Mouse (Mus musculus) E14TG2a.4 (cell line): ENCODE measurements at regions not wholly inside any gene's neighbourhood (a gene's known extent, or its start where the extent isn't known, plus 50 kb on each side); places are given as distances from the start of the nearest gene placed in this dataset.

Source experiments
- CTCF ChIP-seq: conservative IDR thresholded peaks from 2 replicates; pipeline ENCODE4 v1.5.1; 2014; ENCODE audit warnings: low read length
- POU5F1 ChIP-seq: IDR thresholded peaks from 2 replicates; pipeline ENCODE4 v1.6.1; 2014; ENCODE audit warnings: low read length, borderline replicate concordance

DNA sequence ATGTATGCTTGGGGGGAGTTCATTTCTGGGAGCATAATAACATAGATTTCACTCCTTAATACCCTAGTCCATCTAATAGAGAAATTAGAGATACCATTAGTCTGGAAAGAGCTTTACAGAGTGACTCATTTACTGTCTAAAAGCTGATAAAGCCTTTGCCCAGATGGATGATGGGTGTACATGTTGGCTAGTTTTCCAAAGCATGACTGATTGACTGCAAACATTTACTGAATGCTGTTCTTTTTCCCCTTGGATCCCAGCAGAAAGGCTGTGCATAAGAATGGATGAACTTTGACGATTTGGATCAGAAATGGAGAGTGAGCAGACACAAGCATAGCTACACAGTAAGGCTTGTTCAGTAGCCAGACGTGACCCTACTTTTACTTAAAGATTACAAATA, 729.6 kb downstream of the Gbe1 start:
- TF ChIP-seq CTCF (no peak), POU5F1 (no peak)
